ENCODE assay signal across 8 mouse cellular contexts in the genomic region with DNA sequence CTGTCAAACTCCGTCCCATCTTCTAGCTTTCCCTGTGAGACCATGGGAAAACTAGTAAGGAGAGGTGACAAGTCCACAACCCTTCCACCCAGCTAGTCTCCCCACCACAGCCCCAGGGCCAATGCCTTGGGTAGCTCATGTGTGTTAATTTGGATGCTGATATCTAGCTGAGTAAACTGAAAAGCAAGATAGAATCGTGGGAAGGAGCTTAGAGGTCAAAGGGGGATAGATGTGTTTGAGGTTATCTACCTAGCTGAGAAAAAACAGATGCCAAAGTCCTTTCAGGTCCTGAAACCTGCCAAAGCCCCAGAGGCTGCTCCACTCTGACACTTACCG. TPM values are rescaled to one million over a fixed set of nuclear protein-coding genes. Genes with fewer than 3 reads are reported as not detected.
DNase-seq lines count a peak whose midpoint lies in the region; ATAC-seq lines count a peak whose summit lies in the region.

No protein-coding gene starts in this region.

- H3K4me3 ChIP-seq in heart, embryonic 15.5 days: peak overlapping the region; percentile 79
- H3K4me3 ChIP-seq in brown adipose tissue, adult 24 weeks (ENCODE audit: insufficient read depth, low read depth, low read length): peak overlapping the region; percentile 63; the same call in 1 of the 2 replicates
- H3K4me3 ChIP-seq in hindbrain, embryonic 15.5 days: peak overlapping the region; percentile 70
- H3K4me3 ChIP-seq in midbrain, embryonic 13.5 days (replicated peaks): peak overlapping the region; percentile 65

- H3K4me1 ChIP-seq in heart, embryonic 15.5 days (replicated peaks): peaks cover 50% of the 10 kb centered on the region
- H3K4me1 ChIP-seq in brown adipose tissue, adult 24 weeks (ENCODE audit: control insufficient read depth, insufficient read depth, insufficient read length, low read length): no peaks in the 10 kb centered on the region
- H3K4me1 ChIP-seq in hindbrain, embryonic 15.5 days (replicated peaks): peaks cover 53% of the 10 kb centered on the region
- peaks cover 53% of the 10 kb centered on the region for H3K4me1 ChIP-seq in midbrain, embryonic 13.5 days (replicated peaks)

- H3K27ac ChIP-seq in heart, embryonic 15.5 days: peak overlapping the region; percentile 97
- H3K27ac ChIP-seq in brown adipose tissue, adult 24 weeks (replicated peaks; ENCODE audit: low read depth, low read length): no peak overlapping the region
- peak overlapping the region; percentile 97 for H3K27ac ChIP-seq in hindbrain, embryonic 15.5 days (replicated peaks)
- peak overlapping the region; percentile 97 for H3K27ac ChIP-seq in midbrain, embryonic 13.5 days

- peak overlapping the region; percentile 89 for H3K4me2 ChIP-seq in heart, embryonic 15.5 days
- peak overlapping the region; percentile 87 for H3K4me2 ChIP-seq in hindbrain, embryonic 15.5 days
- H3K4me2 ChIP-seq in midbrain, embryonic 13.5 days (replicated peaks): peak overlapping the region; percentile 87

- peaks cover 36% of the 10 kb centered on the region for H3K36me3 ChIP-seq in heart, embryonic 15.5 days
- peaks cover 8% of the 10 kb centered on the region; the same call in 1 of the 2 replicates for H3K36me3 ChIP-seq in hindbrain, embryonic 15.5 days
- peaks cover 34% of the 10 kb centered on the region for H3K36me3 ChIP-seq in midbrain, embryonic 13.5 days

- H3K9me3 ChIP-seq in heart, embryonic 15.5 days (replicated peaks): no peaks in the 10 kb centered on the region
- H3K9me3 ChIP-seq in hindbrain, embryonic 15.5 days: no peaks in the 10 kb centered on the region
- H3K9me3 ChIP-seq in midbrain, embryonic 13.5 days: no peaks in the 10 kb centered on the region

- H3K27me3 ChIP-seq in heart, embryonic 15.5 days: no peaks in the 10 kb centered on the region
- H3K27me3 ChIP-seq in hindbrain, embryonic 15.5 days: no peaks in the 10 kb centered on the region
- no peaks in the 10 kb centered on the region for H3K27me3 ChIP-seq in midbrain, embryonic 13.5 days

- peak overlapping the region; percentile 79 for H3K9ac ChIP-seq in heart, embryonic 15.5 days
- H3K9ac ChIP-seq in hindbrain, embryonic 15.5 days: peak overlapping the region; percentile 39
- peak overlapping the region; percentile 79 for H3K9ac ChIP-seq in midbrain, embryonic 13.5 days (replicated peaks)

- 29% methylated on average over 3 of the region's 3 CpGs for WGBS in heart, embryonic 15.5 days
- WGBS in hindbrain, embryonic 15.5 days: 53% methylated on average over 3 of the region's 3 CpGs
- 43% methylated on average over 3 of the region's 3 CpGs for whole genome bisulfite sequencing in midbrain, embryonic 13.5 days

- no peak for DNase-seq in heart, adult 9 months (ENCODE audit: low spot score in 2 of 2)
- no peak for DNase-seq in Muller cell, postnatal 12 days (ENCODE audit: inconsistent ontology term)
- DNase-seq in spleen, adult 12 weeks (ENCODE audit: low spot score): no peak

- no peak for ATAC-seq in heart, embryonic 15.5 days (replicated peaks; ENCODE audit: insufficient number of reproducible peaks, insufficient read depth, low FRiP score, low read depth)
- ATAC-seq in hindbrain, embryonic 15.5 days (ENCODE audit: low FRiP score, low read depth): no peak
- ATAC-seq in midbrain, embryonic 13.5 days: no peak
- no peak for ATAC-seq in inflammation-experienced regulatory T-cells, adult 6 months

RNA-seq across cellular contexts. Expression of gene Fkbp2, which starts 1.7 kb away (rescaled TPM):
- 77.0 and 91.2 TPM in 2 replicates for polyA plus RNA-seq in heart, embryonic 15.5 days (2015; fragmentation: Nextera tagmentation; extraction: Ambion mirVana)
- polyA plus RNA-seq in brown adipose tissue, adult 24 weeks (2012; ENCODE audit: insufficient read depth, insufficient read length, missing spikeins): 126 and 133 TPM in 2 replicates
- 147 and 160 TPM in 2 replicates for polyA plus RNA-seq in hindbrain, embryonic 15.5 days (2015; fragmentation: Nextera tagmentation; extraction: Ambion mirVana)
- polyA plus RNA-seq in midbrain, embryonic 13.5 days (2015; fragmentation: Nextera tagmentation; extraction: Ambion mirVana): 88.5 and 100 TPM in 2 replicates
- polyA plus RNA-seq in inflammation-experienced regulatory T-cells, adult 6 months (2017; shearing (Covaris generic)): 100 to 1,000 TPM in 1 of 3 experiments, 10 to 100 TPM in 2; 44.0 to 102 (median 47.1) TPM

RNA-seq across cellular contexts. Expression of gene Plcb3, which starts 2.3 kb away (rescaled TPM):
- polyA plus RNA-seq in heart, embryonic 15.5 days (2015; fragmentation: Nextera tagmentation; extraction: Ambion mirVana): 16.4 and 25.3 TPM in 2 replicates
- polyA plus RNA-seq in brown adipose tissue, adult 24 weeks (2012; ENCODE audit: insufficient read depth, insufficient read length, missing spikeins): 23.8 and 26.8 TPM in 2 replicates
- 13.6 and 14.0 TPM in 2 replicates for polyA plus RNA-seq in hindbrain, embryonic 15.5 days (2015; fragmentation: Nextera tagmentation; extraction: Ambion mirVana)
- 9.6 and 11.6 TPM in 2 replicates for polyA plus RNA-seq in midbrain, embryonic 13.5 days (2015; fragmentation: Nextera tagmentation; extraction: Ambion mirVana)
- 1 to 10 TPM; 2.8 to 4.3 (median 3.6) TPM for polyA plus RNA-seq in inflammation-experienced regulatory T-cells, adult 6 months (2017; shearing (Covaris generic))

RNA-seq across cellular contexts. Expression of gene Ppp1r14b, which starts 3.8 kb away (rescaled TPM):
- polyA plus RNA-seq in heart, embryonic 15.5 days (2015; fragmentation: Nextera tagmentation; extraction: Ambion mirVana): 136 and 138 TPM in 2 replicates
- 210 and 250 TPM in 2 replicates for polyA plus RNA-seq in brown adipose tissue, adult 24 weeks (2012; ENCODE audit: insufficient read depth, insufficient read length, missing spikeins)
- polyA plus RNA-seq in hindbrain, embryonic 15.5 days (2015; fragmentation: Nextera tagmentation; extraction: Ambion mirVana): 210 and 211 TPM in 2 replicates
- polyA plus RNA-seq in midbrain, embryonic 13.5 days (2015; fragmentation: Nextera tagmentation; extraction: Ambion mirVana): 116 and 151 TPM in 2 replicates
- polyA plus RNA-seq in inflammation-experienced regulatory T-cells, adult 6 months (2017; shearing (Covaris generic)): 10 to 100 TPM; 18.2 to 35.2 (median 29.7) TPM

RNA-seq across cellular contexts. Expression of gene Vegfb, which starts 8.8 kb away (rescaled TPM):
- polyA plus RNA-seq in heart, embryonic 15.5 days (2015; fragmentation: Nextera tagmentation; extraction: Ambion mirVana): 133 and 149 TPM in 2 replicates
- 255 and 283 TPM in 2 replicates for polyA plus RNA-seq in brown adipose tissue, adult 24 weeks (2012; ENCODE audit: insufficient read depth, insufficient read length, missing spikeins)
- polyA plus RNA-seq in hindbrain, embryonic 15.5 days (2015; fragmentation: Nextera tagmentation; extraction: Ambion mirVana): 63.9 and 67.5 TPM in 2 replicates
- polyA plus RNA-seq in midbrain, embryonic 13.5 days (2015; fragmentation: Nextera tagmentation; extraction: Ambion mirVana): 23.2 and 28.3 TPM in 2 replicates
- polyA plus RNA-seq in inflammation-experienced regulatory T-cells, adult 6 months (2017; shearing (Covaris generic)): 1 to 10 TPM; 2.5 to 3.6 (median 3.5) TPM

RNA-seq across cellular contexts. Expression of gene Dnajc4, which starts 13.8 kb away (rescaled TPM):
- 37.9 and 39.1 TPM in 2 replicates for polyA plus RNA-seq in heart, embryonic 15.5 days (2015; fragmentation: Nextera tagmentation; extraction: Ambion mirVana)
- polyA plus RNA-seq in brown adipose tissue, adult 24 weeks (2012; ENCODE audit: insufficient read depth, insufficient read length, missing spikeins): 70.0 and 78.9 TPM in 2 replicates
- polyA plus RNA-seq in hindbrain, embryonic 15.5 days (2015; fragmentation: Nextera tagmentation; extraction: Ambion mirVana): 23.7 and 24.2 TPM in 2 replicates
- polyA plus RNA-seq in midbrain, embryonic 13.5 days (2015; fragmentation: Nextera tagmentation; extraction: Ambion mirVana): 24.2 and 25.4 TPM in 2 replicates
- polyA plus RNA-seq in inflammation-experienced regulatory T-cells, adult 6 months (2017; shearing (Covaris generic)): 10 to 100 TPM; 34.1 to 59.7 (median 59.0) TPM
